Mouse (Mus musculus) heart, embryonic 10.5 days (tissue): Measurements from ENCODE around the gene Ivns1abp. TPM values are rescaled to one million over a fixed set of nuclear protein-coding genes. Genes with fewer than 3 reads are reported as not detected.
A peak's percentile ranks its signal among the peaks of the same experiment; 100 is the strongest.

Experiments
- DNase-seq: peaks from one replicate; pipeline ENCODE4 v3.0.0-alpha.2; 2017; ENCODE audit warnings: low spot score
- H3K27ac ChIP-seq: fragments of 300-500 bp; sonication (generic); 2 replicates; pipeline ENCODE4 v1.5.1; 2016; ENCODE audit warnings: mild to moderate bottlenecking
- H3K27me3 ChIP-seq: fragments of 300-500 bp; sonication (generic); 2 replicates; pipeline ENCODE4 v1.6.1; 2016; ENCODE audit warnings: mild to moderate bottlenecking; ENCODE audit not compliant: poor library complexity, insufficient read depth, severe bottlenecking
- H3K36me3 ChIP-seq: fragments of 300-500 bp; sonication (generic); 2 replicates; pipeline ENCODE4 v1.6.1; 2016; ENCODE audit warnings: mild to moderate bottlenecking, moderate library complexity
- H3K4me1 ChIP-seq: fragments of 300-500 bp; sonication (generic); 2 replicates; pipeline ENCODE4 v1.6.1; 2016; ENCODE audit warnings: mild to moderate bottlenecking
- H3K4me3 ChIP-seq: fragments of 300-500 bp; sonication (generic); 2 replicates; pipeline ENCODE4 v1.5.1; 2016; ENCODE audit warnings: mild to moderate bottlenecking, moderate library complexity
- H3K9me3 ChIP-seq: fragments of 300-500 bp; sonication (generic); 2 replicates; pipeline ENCODE4 v1.6.1; 2016; ENCODE audit warnings: mild to moderate bottlenecking, moderate library complexity
- WGBS: fragments of 180-500 bp; shearing (Covaris S2); methylation state at CpG from one replicate; pipeline ENCODE4 v1.1.7; 2016; 5-methylcytosine and 5-hydroxymethylcytosine counted together
- polyA plus RNA-seq: library from polyadenylated mRNA; unstranded; fragments of >200 nt; fragmentation: Nextera tagmentation; extraction: Ambion mirVana; gene quantifications from 2 replicates; pipeline ENCODE4 v1.2.1, GENCODE M21; 2016

The Ivns1abp gene
- polyA plus RNA-seq, 1 experiment from 2014 or later: 275 TPM

DNA sequence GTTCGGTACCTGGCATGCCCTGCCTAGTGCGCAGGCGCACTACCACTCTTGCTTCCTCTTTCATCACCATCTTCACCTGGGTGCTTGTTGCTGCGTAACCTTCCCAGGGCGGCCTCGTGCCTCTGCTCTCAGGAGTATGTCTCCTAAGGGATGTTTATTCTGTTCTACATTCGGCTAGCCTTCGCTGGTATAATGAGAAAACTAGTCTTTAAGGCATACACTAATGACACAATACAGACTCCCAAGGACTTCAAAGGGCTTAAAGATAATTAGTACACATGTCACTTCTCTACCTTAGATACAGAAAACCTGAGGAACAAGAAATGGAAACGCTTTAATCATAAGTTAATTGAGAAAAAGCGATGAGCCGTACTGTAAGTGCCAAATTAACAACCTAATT is 32.9 kb upstream of the Ivns1abp start:
- no peaks in the 10 kb centered on the region; the same call in 1 of the 2 replicates for H3K4me1 ChIP-seq
- 87% methylated on average over 11 of the region's 11 CpGs for WGBS
- H3K27me3 ChIP-seq: no peaks in the 10 kb centered on the region
- no peak for DNase-seq
- no peak overlapping the region for H3K27ac ChIP-seq
- H3K4me3 ChIP-seq: no peak overlapping the region
- H3K9me3 ChIP-seq: no peaks in the 10 kb centered on the region
- no peaks in the 10 kb centered on the region for H3K36me3 ChIP-seq

GRCm38 (mm10) chr1:151319267-151319666 is 25.0 kb upstream of the Ivns1abp start:
- WGBS: 86% methylated on average over 7 of the region's 7 CpGs
- Histone ChIP-seq H3K36me3 (no peaks in the 10 kb centered on the region), H3K4me3 (no peak overlapping the region), H3K4me1 (no peaks in the 10 kb centered on the region), H3K27me3 (no peaks in the 10 kb centered on the region), H3K27ac (no peak overlapping the region), H3K9me3 (no peaks in the 10 kb centered on the region)
- no peak for DNase-seq

DNA sequence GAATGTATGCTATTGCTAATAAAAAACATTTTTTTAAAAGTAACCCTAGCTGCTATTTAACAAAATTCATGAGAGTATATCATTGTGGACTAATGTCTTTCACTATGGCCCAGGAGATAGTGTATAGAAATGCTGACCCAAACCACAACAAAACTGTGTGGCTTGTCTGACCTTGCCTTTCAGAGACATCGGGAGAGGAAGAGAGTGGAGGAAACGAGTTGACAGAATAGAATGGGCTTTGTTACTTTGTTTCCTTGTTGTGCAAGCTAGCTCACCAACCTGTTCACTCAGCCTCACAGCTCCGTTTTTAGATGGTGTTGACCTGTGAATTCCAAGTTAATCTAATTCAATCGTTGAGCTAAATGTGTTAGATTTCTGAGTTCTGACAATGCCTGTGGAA is 23.9 kb upstream of the Ivns1abp start:
- Histone ChIP-seq H3K36me3 (no peaks in the 10 kb centered on the region), H3K27me3 (no peaks in the 10 kb centered on the region), H3K9me3 (no peaks in the 10 kb centered on the region), H3K27ac (no peak overlapping the region), H3K4me1 (no peaks in the 10 kb centered on the region), H3K4me3 (no peak overlapping the region)
- DNase-seq: no peak
- 56% methylated on average over 4 of the region's 4 CpGs for WGBS

DNA sequence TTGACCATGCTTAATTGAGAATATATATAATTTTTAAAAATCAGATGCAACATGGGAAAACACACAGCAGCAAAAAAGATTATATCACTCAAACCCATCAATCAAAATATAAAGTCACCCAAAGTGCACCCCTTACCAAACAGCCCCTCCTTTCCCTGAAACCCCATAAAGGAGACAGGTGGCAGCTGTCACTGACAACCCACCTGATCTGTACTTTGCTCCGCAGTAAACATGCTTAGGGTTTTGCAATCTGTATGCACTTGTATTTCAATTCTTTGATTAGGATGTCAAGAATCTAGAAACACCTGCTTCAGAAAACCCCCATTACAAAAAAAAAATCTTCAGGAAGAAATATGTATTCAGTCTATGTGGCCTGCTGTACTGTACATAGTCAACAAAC is 18.9 kb upstream of the Ivns1abp start:
- no peaks in the 10 kb centered on the region for H3K4me1 ChIP-seq
- no peak for DNase-seq
- no peaks in the 10 kb centered on the region for H3K36me3 ChIP-seq
- no peak overlapping the region for H3K27ac ChIP-seq
- no peak overlapping the region for H3K4me3 ChIP-seq
- H3K9me3 ChIP-seq: no peaks in the 10 kb centered on the region
- H3K27me3 ChIP-seq: no peaks in the 10 kb centered on the region
- whole genome bisulfite sequencing: 94% methylated on average over 1 of the region's 1 CpGs

GRCm38 (mm10) chr1:151328341-151329097 is 15.8 kb upstream of the Ivns1abp start:
- no peaks in the 10 kb centered on the region for H3K4me1 ChIP-seq
- H3K36me3 ChIP-seq: no peaks in the 10 kb centered on the region
- H3K27me3 ChIP-seq: no peaks in the 10 kb centered on the region
- no peak overlapping the region for H3K4me3 ChIP-seq
- no peaks in the 10 kb centered on the region for H3K9me3 ChIP-seq
- no peak overlapping the region for H3K27ac ChIP-seq
- 84% methylated on average over 14 of the region's 14 CpGs for WGBS
- DNase-seq: no peak

GRCm38 (mm10) chr1:151329601-151330000 is 14.7 kb upstream of the Ivns1abp start:
- no peak for DNase-seq
- WGBS: 82% methylated on average over 7 of the region's 7 CpGs
- H3K9me3 ChIP-seq: no peaks in the 10 kb centered on the region
- H3K4me3 ChIP-seq: no peak overlapping the region
- H3K27ac ChIP-seq: no peak overlapping the region
- H3K27me3 ChIP-seq: no peaks in the 10 kb centered on the region
- H3K36me3 ChIP-seq: no peaks in the 10 kb centered on the region
- no peaks in the 10 kb centered on the region for H3K4me1 ChIP-seq

DNA sequence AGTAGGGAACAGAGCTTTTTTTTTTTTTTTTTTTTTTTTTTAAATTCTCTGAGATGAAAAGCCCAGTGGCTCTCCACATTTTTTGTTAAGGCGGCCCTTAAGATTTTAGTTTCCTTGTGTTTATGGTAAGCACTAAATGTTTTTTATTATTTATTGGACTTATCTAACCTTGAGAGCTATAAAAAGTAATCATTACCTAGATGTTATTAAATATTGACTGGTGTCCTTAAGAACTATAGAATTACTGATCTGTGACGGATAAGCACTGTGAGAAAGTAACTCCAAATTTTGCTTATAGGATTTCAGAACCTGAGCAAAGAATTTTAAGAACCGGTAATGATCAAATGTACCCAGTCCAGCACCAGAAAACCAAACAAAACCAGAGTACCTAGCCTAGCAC is 11.5 kb upstream of the Ivns1abp start:
- no peak for DNase-seq
- H3K27ac ChIP-seq: no peak overlapping the region
- 93% methylated on average over 3 of the region's 3 CpGs for WGBS
- no peaks in the 10 kb centered on the region for H3K9me3 ChIP-seq
- H3K4me1 ChIP-seq: no peaks in the 10 kb centered on the region
- no peaks in the 10 kb centered on the region for H3K27me3 ChIP-seq
- no peak overlapping the region for H3K4me3 ChIP-seq
- H3K36me3 ChIP-seq: no peaks in the 10 kb centered on the region

- peak overlapping the region; percentile 74; the same call in 1 of the 2 replicates for H3K27ac ChIP-seq
- peaks cover 49% of the 10 kb centered on the region for H3K4me1 ChIP-seq
- DNase-seq: no peak
Observed at GRCm38 (mm10) chr1:151338234-151338633, 6.0 kb upstream of the Ivns1abp start.

GRCm38 (mm10) chr1:151338941-151339340 is 5.3 kb upstream of the Ivns1abp start:
- Histone ChIP-seq H3K27me3 (no peaks in the 10 kb centered on the region), H3K4me3 (no peak overlapping the region), H3K27ac (peak overlapping the region; percentile 74), H3K4me1 (peaks cover 53% of the 10 kb centered on the region), H3K36me3 (no peaks in the 10 kb centered on the region), H3K9me3 (no peaks in the 10 kb centered on the region)
- no peak for DNase-seq
- WGBS: 35% methylated on average over 2 of the region's 2 CpGs

More at GRCm38 (mm10) chr1:151338234-151338633, 6.0 kb upstream of the Ivns1abp start:
- no peaks in the 10 kb centered on the region for H3K36me3 ChIP-seq
- no peaks in the 10 kb centered on the region for H3K27me3 ChIP-seq
- no peaks in the 10 kb centered on the region for H3K9me3 ChIP-seq
- H3K4me3 ChIP-seq: no peak overlapping the region

DNA sequence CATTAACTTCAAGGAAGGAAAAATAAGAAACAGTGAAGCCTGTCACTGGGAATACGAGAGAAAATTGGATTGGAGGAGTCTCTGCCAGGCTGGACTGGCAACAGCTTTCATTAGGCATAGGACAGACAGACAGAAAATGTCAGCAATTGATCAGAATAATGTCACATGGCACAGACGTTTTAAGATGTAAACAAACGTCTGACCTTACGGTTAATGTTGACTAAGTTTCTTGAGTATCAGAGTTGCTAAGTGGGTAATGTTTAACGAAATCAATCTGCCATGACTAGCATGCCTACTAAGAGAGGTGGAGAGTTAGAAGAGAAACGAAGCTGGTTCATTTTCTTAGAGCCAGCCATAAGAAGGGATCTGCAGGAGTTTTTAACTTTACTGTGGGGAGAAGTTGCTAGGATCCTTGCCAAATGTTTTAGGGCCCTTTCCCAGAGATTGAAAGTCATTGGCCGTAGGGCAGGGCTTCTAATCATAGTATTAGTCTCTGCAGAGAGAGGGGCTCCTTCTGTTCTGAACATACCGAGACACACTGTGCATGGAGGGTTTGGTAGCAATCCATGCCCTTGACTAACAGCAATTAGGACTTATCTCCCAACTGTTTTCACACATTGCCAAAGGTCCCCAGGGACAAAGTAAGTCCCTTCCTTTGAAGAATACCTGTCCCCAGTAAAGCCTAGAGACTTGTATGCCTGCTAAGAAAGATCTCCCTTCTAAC is 2.8 kb upstream of the Ivns1abp start:
- H3K4me1 ChIP-seq: peaks cover 53% of the 10 kb centered on the region
- H3K4me3 ChIP-seq: no peak overlapping the region
- no peaks in the 10 kb centered on the region for H3K27me3 ChIP-seq
- H3K27ac ChIP-seq: peak overlapping the region; percentile 52; the same call in 1 of the 2 replicates
- no peak for DNase-seq
- no peaks in the 10 kb centered on the region for H3K9me3 ChIP-seq
- WGBS: 56% methylated on average over 8 of the region's 8 CpGs
- H3K36me3 ChIP-seq: no peaks in the 10 kb centered on the region

DNA sequence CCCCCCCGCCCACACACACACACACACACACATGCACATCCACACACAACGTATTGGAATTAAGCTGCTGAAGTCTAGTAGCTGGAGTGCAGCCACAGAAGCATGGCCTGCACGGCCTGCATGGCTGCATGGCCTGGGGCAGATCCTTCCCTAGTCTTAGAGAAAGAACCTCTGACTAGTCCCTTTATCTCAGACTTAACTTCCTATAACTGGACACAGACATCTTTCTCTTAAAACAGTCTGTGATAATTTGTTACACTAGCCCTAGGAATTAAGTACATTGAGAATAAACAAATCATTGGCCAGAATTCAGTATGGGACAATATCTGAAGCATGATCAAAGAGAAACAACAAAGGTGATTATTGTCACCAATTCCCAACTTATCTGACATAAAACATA is 2.0 kb upstream of the Ivns1abp start:
- 58% methylated on average over 3 of the region's 3 CpGs for WGBS
- no peak for DNase-seq
- no peaks in the 10 kb centered on the region for H3K9me3 ChIP-seq
- no peaks in the 10 kb centered on the region for H3K36me3 ChIP-seq
- peak overlapping the region; percentile 98; the same call in 1 of the 2 replicates for H3K4me3 ChIP-seq
- H3K4me1 ChIP-seq: peaks cover 60% of the 10 kb centered on the region
- H3K27ac ChIP-seq: no peak overlapping the region; the same call in 1 of the 2 replicates
- H3K27me3 ChIP-seq: no peaks in the 10 kb centered on the region

DNA sequence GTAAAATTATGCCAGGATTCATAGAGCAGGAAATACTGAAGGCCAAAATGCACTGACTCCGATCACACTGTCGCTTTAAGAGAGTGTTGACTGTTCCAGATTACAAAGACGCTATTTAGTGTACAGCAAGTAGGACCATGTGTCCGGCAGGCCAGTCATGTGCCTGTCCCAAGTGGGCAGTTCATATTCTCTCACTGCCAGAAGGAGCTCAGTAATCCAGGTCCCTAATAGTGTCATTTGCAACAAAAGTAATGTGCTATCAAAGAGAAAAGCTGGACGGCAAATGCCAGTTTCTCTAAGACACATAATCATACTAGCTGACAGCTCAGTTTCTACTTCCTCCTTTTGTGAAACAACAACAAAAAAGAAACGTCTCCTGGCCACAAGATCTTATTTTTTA is 1.3 kb upstream of the Ivns1abp start:
- no peaks in the 10 kb centered on the region for H3K36me3 ChIP-seq
- peak overlapping the region; percentile 99 for H3K27ac ChIP-seq
- no peaks in the 10 kb centered on the region for H3K9me3 ChIP-seq
- peak overlapping the region; percentile 98 for H3K4me3 ChIP-seq
- WGBS: 24% methylated on average over 6 of the region's 6 CpGs
- H3K27me3 ChIP-seq: no peaks in the 10 kb centered on the region
- no peak for DNase-seq
- H3K4me1 ChIP-seq: peaks cover 59% of the 10 kb centered on the region

- no peak for DNase-seq
- Histone ChIP-seq H3K36me3 (no peaks in the 10 kb centered on the region), H3K4me1 (peaks cover 53% of the 10 kb centered on the region), H3K27ac (peak overlapping the region; percentile 99), H3K9me3 (no peaks in the 10 kb centered on the region), H3K27me3 (no peaks in the 10 kb centered on the region), H3K4me3 (peak overlapping the region; percentile 98)
- under 1% methylated on average over 17 of the region's 17 CpGs for WGBS
Observed at GRCm38 (mm10) chr1:151343571-151344282, 550 bp upstream of the Ivns1abp start.
